Mouse (Mus musculus): ENCODE measurements around the gene Sh2b1. TPM values are rescaled to one million over a fixed set of nuclear protein-coding genes. Genes with fewer than 3 reads are reported as not detected.

Sh2b1 gene
- total RNA-seq, 2 experiments from 2014 or later: 59.2 to 60.9 TPM

GRCm38 (mm10) chr7:126481699-126482098 is 6.5 kb upstream of the Sh2b1 start:
- no peak for DNase-seq (ENCODE audit: low spot score in 2 of 2)

- DNase-seq (ENCODE audit: low spot score in 2 of 2): no peak
Observed at GRCm38 (mm10) chr7:126474486-126474955, 703 bp downstream of the Sh2b1 start.

DNA sequence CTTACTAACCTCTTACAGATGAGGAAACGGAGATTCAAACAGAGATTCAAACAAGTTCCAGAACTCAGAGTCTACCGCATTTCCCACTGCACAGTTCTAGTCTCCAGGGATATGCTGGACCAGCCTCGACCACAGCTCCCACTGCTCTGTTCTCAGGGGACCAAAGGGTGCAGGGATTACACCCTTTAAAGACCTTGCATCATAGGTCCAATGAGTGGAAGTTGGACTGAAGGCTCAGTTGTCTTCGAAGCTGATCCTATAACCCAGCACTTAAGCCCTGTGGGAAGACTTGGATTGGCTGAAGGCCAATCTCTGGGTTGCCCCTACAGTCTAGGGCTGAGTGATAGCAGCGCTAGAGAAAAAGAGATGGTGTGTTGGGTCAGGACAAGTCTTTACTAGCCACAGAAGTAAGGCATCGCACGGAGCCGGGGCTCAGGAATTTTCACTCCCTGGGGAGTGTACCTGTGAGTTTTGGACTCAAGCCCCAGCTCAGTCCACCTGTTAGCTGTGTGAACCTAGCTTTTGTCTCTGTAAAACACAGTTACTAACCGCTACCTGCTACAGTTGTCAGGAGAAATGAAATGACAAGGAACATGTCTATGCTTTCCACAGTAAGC is 1.6 kb downstream of the Sh2b1 start:
- no peak for DNase-seq (ENCODE audit: low spot score in 2 of 2)

DNA sequence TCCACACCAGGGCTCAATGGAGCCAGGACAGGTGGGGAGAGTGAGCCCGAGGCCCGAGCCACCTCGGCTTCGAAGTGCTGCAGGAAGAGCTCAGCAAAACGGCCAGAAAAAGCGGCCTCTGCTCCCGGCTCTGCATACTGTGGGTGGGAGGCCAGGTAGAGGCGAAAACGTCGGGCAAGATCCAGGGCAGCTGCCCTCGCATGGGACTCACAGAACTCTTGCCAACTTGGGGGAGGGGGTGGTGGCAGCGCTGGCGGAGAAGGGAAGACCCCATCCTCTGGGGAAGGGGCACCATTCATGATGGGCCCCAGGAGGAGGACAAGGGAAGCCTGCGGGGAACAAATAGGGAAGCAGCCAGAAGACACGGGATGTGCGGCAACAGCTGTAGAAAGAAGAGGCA is 2.5 kb downstream of the Sh2b1 start:
- no peak for DNase-seq (ENCODE audit: low spot score in 2 of 2)

- no peak for DNase-seq (ENCODE audit: low spot score in 2 of 2)
Observed at GRCm38 (mm10) chr7:126472306-126472705, 2.9 kb downstream of the Sh2b1 start.

GRCm38 (mm10) chr7:126471853-126472252 is 3.4 kb downstream of the Sh2b1 start:
- no peak for DNase-seq (ENCODE audit: low spot score in 2 of 2)

GRCm38 (mm10) chr7:126471361-126471760 is 3.9 kb downstream of the Sh2b1 start:
- DNase-seq (ENCODE audit: low spot score in 2 of 2): no peak

DNA sequence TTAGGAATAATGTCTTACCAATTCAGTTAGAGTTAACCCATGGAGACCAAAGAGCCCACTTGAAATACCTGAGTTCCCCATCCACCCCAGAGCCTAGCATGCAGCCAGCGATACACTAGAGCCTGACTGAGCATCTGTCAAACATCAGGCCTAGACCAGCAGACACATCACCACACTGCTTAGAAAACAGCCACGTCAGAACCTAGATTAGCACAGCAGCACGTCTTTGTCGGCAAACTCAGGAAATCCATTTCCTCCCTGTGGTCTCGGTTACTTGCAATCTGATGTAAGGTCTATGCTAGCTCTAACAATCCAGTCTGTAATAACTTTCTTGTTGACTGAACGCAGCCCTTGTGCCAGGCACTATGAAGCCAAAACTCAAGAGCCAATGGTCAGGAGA is 5.1 kb downstream of the Sh2b1 start:
- DNase-seq (ENCODE audit: low spot score in 2 of 2): no peak

GRCm38 (mm10) chr7:126467834-126468627 is 7.2 kb downstream of the Sh2b1 start:
- DNase-seq (ENCODE audit: low spot score in 2 of 2): no peak

- DNase-seq (ENCODE audit: low spot score in 2 of 2): no peak
Observed at GRCm38 (mm10) chr7:126467271-126467670, 8.0 kb downstream of the Sh2b1 start.

GRCm38 (mm10) chr7:126466707-126467106 is 8.5 kb downstream of the Sh2b1 start:
- no peak for DNase-seq (ENCODE audit: low spot score in 2 of 2)

GRCm38 (mm10) chr7:126466116-126466515 is 9.1 kb downstream of the Sh2b1 start:
- DNase-seq (ENCODE audit: low spot score in 2 of 2): no peak

- DNase-seq (ENCODE audit: low spot score in 2 of 2): no peak
Observed at GRCm38 (mm10) chr7:126465246-126466030, 9.8 kb downstream of the Sh2b1 start.

DNA sequence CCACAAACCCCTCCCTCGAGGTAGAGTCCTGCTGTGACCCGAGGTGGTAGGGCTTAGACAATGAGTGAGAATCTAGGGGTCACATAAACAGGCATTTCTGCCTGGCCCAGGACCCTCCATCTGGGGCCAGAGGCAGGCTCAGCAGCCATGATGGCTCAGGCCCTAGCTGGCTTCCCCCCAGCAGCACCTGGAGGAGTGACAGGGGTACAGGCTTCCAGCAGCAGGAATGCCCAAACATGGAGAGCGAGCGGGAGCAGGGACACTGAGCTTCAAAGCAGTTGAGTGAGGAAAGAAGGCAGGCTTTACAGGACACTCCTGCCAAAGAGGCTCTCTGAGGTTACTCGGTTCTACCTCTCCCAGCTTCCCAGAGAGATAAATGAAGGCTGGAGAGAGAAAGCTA is 10.4 kb downstream of the Sh2b1 start:
- DNase-seq (ENCODE audit: low spot score in 2 of 2): no peak

GRCm38 (mm10) chr7:126464121-126464520 is 11.1 kb downstream of the Sh2b1 start:
- no peak for DNase-seq (ENCODE audit: low spot score in 2 of 2)

GRCm38 (mm10) chr7:126463547-126463946 is 11.7 kb downstream of the Sh2b1 start:
- DNase-seq (ENCODE audit: low spot score in 2 of 2): no peak

DNA sequence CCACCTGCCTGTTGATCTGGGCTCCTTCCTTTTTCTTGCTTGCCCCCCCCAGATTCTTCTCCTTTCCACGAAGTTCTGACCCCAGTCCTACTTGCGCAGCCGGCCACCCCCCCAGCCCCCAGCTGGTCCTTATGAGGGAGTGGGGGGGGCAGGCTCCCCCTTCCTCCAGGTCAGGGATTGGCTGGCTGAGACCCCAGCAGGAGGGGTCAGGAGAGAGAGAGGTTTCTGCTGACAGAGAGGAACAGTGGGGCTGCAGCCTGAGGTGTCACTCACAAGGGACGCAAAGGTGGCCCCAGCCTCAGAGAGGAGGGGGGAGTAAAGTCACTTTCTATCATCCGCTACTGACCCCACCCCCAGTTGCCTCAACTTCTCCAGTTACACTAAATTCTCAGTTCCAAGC is 12.2 kb downstream of the Sh2b1 start, which contains the start of gene Atp2a1:
TSS of gene Atp2a1 (minus strand) at position 105 of the 400 bp plus-strand sequence.
- no peak for DNase-seq (ENCODE audit: low spot score in 2 of 2)

DNA sequence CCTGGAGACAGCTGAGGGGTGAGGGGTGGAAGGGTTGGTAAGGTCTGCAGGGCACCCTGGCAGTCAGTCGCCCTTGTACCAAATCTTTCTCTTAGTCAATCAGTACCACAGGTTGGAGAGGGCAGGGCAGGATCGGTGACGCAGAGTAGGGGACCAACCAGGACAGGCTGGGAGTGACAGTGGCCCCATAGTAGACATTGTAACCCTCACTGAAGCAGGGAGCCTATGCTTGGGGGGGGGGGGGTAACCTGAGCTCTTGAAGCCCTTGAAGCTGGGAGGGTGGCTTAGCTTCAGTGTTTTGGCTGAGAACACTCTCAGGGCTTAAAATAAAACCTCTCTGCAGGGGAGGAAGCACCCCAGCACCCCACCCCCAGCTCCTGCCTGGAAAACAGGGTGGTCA is 13.6 kb downstream of the Sh2b1 start:
- no peak for DNase-seq (ENCODE audit: low spot score in 2 of 2)

DNA sequence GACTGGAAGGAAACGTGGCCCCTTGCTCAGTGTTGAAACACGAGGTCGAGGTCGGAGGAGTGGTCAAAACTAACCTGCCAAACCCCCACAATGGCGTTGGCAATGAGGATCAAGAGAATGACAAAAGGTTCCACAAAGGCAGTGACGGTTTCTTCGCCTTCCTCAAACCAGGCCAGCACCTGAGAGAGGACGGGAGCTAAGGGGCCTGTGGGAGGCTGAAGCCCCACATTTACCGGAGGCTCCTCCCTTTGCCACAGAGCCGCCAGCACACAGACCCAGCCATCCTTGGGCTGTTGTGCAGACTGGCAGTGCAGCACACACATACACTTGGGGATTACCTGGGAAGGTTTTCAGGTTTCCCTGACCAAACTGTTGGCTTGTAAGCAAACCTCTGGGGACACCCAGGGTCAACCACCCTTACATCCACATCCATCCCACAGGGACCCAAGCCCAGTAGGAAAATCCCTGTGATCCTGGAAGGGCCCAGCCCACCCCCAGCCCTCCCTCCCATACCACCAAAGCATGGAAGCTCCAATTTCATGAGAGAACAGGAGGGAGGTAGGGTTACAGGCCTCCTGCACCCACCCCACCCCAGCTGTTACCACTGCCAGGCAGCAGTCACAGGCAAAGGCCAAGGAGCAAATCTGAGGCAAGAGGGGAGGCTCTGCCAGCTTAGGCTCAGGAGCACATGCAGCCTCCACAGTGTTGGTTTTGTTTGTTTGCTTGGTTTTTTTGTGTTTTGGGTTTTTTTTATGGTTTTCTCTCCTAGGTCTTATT is 14.4 kb downstream of the Sh2b1 start:
- DNase-seq (ENCODE audit: low spot score in 2 of 2): no peak

DNA sequence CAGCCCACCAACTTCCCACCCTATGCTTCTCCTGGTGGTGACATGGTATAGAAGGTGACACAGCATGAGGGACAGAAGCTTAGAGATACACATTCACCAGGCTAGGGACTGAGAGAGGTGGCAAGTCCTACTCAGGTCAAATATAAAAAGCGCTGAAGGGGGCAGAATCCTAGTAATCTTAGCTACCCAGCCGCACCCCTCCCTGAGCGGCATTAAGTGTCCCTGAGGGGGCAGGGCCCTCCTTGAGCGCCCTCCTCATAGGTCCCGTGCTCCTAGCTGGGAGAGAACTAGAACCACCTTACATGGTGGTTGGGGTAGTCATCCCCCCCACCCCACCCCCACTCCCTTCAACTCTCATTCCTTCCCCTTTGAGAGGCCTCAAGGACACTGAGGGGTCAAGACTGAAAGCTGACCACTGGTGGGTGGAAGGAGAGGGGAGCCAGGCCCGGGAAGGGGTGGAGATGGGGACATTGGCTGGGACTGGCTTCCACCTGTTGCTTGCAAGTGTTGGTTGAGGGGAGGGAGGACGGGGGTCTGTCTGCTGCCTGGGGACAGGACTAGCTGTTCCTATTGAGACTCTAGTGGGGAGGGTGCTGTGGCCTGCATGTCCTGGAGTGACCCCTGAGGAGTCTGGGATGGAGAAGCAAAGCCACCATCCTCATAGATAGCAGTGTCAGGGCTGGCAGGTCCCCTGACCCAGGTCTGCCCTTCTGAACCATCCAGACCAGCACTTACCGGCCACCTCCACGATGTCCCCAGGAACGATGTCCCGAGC is 16.2 kb downstream of the Sh2b1 start:
- no peak for DNase-seq (ENCODE audit: low spot score in 2 of 2)

Data from adrenal gland, postnatal 4 days (tissue).